Mouse (Mus musculus): ENCODE measurements at regions not wholly inside any gene's neighbourhood (a gene's known extent, or its start where the extent isn't known, plus 50 kb on each side); places are given as distances from the start of the nearest gene placed in this dataset.

DNA sequence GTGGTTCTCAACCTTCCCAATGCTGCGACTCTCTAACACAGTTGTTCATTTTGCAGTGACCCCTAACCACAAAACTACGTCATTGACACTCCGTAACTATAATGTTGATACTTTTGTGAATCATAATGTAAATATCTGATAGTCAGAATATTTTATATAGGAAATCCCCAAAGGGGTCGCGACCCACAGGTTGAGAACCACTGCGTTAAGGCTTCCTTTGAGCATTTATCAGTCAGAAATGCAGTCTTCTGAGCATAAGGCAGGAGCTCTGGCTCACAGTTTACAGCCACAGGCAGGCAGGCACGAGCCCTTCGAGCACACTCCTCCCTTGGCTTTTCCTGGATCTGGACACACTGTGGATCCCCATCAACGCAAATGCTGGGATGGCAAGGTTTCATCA lies 57.0 kb downstream of the Nxnl2 start:
- H3K27me3 ChIP-seq (ENCODE audit: poor library complexity, severe bottlenecking) = no peaks in the 10 kb centered on the region
- H3K9me3 ChIP-seq = no peaks in the 10 kb centered on the region; the same call in 1 of the 2 replicates
- no peak overlapping the region for H3K4me3 ChIP-seq
- H3K4me1 ChIP-seq = peaks cover 46% of the 10 kb centered on the region
- H3K27ac ChIP-seq = peak overlapping the region; percentile 89
- no peaks in the 10 kb centered on the region for H3K36me3 ChIP-seq (replicated peaks)
- no peak for DNase-seq (ENCODE audit: extremely low spot score, low spot score)
- WGBS = 84% methylated on average over 9 of the region's 9 CpGs

DNA sequence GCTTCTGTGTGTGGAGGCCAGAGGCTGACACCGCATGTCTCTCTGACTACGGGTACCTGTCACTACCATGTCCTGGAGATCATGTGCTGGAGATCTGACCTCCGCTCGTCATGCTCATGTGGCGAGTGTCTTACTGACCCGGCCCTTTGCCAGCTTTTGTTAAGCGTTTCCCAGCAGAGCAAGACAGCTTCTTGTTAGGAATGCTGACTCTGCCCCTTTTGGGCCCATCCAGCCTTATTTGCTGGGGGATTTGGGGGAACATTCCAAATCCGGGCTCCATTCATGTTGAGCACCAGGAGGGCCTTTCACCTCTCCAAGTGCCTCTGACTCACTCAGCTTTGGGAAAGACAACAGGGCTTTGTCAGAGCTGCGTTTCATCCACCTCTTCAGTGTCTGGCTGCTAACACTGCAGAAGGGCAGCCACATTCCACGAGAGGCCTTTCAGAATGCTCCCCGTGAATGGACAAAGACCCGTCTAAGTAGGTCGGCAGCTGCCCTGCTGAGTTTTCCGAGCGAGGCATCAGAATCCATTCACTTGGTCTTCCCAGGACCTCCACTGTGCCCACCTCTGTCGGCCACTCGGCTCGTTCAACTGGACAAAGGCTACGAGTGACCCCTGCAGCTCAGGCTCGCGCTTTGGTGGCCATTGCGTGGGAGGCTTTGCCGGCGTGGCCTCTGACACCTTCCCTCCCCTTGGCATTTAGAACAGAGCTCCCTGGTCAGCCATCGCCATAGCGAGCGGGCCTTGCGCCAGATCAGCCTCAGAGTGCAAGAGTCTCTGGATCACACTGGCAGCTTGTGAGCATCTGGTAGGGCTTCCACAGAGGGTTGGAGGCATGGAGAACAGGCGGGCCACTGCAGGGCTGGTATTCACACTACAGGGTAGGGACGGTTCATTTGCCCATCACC lies 58.3 kb downstream of the Nxnl2 start:
- no peaks in the 10 kb centered on the region; the same call in 1 of the 2 replicates for H3K9me3 ChIP-seq
- 21% methylated on average over 30 of the region's 30 CpGs for WGBS
- H3K4me1 ChIP-seq = peaks cover 40% of the 10 kb centered on the region
- peak; percentile 76 for DNase-seq (ENCODE audit: extremely low spot score, low spot score)
- H3K36me3 ChIP-seq (replicated peaks) = no peaks in the 10 kb centered on the region
- no peaks in the 10 kb centered on the region for H3K27me3 ChIP-seq (ENCODE audit: poor library complexity, severe bottlenecking)
- peak overlapping the region; percentile 39 for H3K4me3 ChIP-seq
- peak overlapping the region; percentile 89 for H3K27ac ChIP-seq

DNA sequence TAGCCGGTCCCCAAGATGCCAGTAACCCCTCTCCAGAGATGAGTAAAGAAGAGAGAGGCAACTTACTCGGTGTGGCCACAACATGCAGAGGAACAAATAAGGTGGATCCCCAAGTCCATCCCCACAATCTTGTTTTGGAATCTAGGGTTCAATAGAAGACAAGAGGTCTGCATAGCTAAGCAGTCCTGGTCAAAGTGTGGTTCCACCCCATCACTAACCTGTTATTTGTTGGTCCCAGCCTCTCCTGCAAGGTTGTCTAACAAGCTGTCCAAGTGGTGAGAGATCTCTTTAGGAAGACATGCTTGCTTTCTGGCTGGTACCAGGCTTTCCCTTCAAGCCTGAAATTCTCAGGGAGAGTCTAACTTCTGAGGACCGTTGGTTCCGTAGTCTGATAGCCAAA lies 59.0 kb downstream of the Nxnl2 start:
- 66% methylated on average over 4 of the region's 4 CpGs for WGBS
- DNase-seq (ENCODE audit: extremely low spot score, low spot score) = no peak
- H3K4me3 ChIP-seq = peak overlapping the region; percentile 39; the same call in 1 of the 2 replicates
- no peaks in the 10 kb centered on the region for H3K36me3 ChIP-seq (replicated peaks)
- H3K27ac ChIP-seq = peak overlapping the region; percentile 89
- H3K4me1 ChIP-seq = peaks cover 40% of the 10 kb centered on the region
- H3K9me3 ChIP-seq = no peaks in the 10 kb centered on the region
- H3K27me3 ChIP-seq (ENCODE audit: poor library complexity, severe bottlenecking) = no peaks in the 10 kb centered on the region

DNA sequence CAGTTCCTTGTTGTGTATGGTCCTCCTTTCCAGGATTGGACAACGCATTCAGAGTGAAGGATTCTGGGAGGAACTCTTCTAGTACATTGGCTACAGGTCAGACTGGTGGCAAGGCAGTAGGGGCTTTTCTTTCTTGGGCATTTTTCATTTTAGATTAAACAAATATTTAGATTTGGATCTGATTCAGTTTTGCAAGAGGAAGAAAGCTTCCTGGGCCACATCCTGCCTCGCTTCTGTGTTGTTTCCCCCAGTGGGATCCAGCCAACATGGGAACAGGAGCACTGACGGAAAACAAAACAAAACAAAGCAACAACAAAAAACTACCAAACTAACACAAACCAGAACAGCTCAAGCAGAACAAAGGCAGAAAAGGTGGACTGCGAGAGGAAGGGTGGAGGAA lies 60.8 kb downstream of the Nxnl2 start:
- WGBS = 80% methylated on average over 4 of the region's 4 CpGs
- Histone ChIP-seq H3K4me3 (no peak overlapping the region), H3K27me3 (ENCODE audit: poor library complexity, severe bottlenecking) (no peaks in the 10 kb centered on the region), H3K36me3 (replicated peaks) (no peaks in the 10 kb centered on the region), H3K9me3 (no peaks in the 10 kb centered on the region), H3K27ac (no peak overlapping the region), H3K4me1 (peaks cover 40% of the 10 kb centered on the region)
- DNase-seq (ENCODE audit: extremely low spot score, low spot score) = no peak

DNA sequence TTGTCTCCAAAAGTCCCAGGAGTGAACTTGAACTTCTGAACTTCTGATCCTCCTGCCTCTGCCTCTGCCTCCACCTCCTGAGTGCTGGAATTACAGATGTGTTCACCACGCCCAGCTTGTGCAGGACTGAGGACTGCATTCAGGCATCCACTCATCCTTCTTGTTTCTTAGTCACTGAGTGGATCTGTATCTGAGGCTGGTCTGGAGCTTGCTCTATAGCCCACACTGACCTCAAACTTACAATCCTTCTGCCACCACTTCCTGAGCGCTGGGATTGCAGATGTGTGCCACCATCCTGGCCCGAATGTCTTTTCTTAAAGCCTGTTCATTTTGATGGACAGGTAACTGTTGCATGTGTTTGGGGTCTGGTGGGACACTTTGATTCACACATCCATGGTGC lies 76.6 kb downstream of the Nxnl2 start:
- Histone ChIP-seq H3K4me1 (no peaks in the 10 kb centered on the region), H3K4me3 (no peak overlapping the region), H3K36me3 (replicated peaks) (no peaks in the 10 kb centered on the region), H3K27me3 (ENCODE audit: poor library complexity, severe bottlenecking) (no peaks in the 10 kb centered on the region), H3K9me3 (no peaks in the 10 kb centered on the region), H3K27ac (no peak overlapping the region)
- 87% methylated on average over 3 of the region's 3 CpGs for WGBS
- DNase-seq (ENCODE audit: extremely low spot score, low spot score) = no peak

DNA sequence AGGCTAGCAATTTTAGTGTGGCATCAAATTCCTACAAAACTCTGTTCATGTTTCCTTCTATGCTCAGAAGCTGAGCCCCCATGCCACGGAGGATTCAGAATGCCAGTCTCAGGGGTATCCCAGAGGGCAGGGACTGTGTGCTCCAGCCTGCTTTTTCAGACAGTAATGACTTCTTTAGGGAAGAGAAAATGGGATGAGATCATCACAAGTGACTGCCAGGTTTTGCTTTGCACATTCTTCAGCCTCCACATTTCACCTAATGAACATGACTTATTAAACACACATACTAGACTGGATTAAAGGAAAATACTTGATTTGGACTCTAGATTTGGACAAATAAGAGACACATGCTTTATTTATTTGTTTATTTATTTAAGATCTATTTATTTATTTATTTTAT lies 82.5 kb downstream of the Nxnl2 start:
- H3K4me1 ChIP-seq = peaks cover 5% of the 10 kb centered on the region
- peaks cover 6% of the 10 kb centered on the region; the same call in 1 of the 2 replicates for H3K9me3 ChIP-seq
- H3K27me3 ChIP-seq (ENCODE audit: poor library complexity, severe bottlenecking) = no peaks in the 10 kb centered on the region
- H3K4me3 ChIP-seq = no peak overlapping the region
- no peak overlapping the region for H3K27ac ChIP-seq
- WGBS = 91% methylated on average over 1 of the region's 1 CpGs
- DNase-seq (ENCODE audit: extremely low spot score, low spot score) = no peak
- H3K36me3 ChIP-seq (replicated peaks) = no peaks in the 10 kb centered on the region

DNA sequence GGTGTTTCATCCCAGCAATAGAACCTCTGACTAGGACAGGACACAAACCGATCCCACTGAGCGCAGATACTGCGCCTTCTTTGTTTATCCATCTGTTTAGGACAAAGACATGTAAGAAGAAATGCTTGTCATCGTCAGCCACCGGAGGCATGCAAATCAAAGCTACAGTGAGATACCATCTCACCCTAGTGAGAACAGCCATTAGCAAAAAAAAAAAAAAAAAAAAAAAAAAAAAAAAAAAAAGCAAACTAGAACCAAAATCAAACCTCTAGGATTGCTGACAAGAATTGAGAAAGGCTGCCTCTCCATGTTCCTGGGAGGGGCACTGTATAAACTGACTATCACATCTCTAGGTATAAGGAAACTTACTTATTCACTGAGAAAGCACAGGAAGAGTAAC lies 84.9 kb downstream of the Nxnl2 start:
- WGBS = 94% methylated on average over 5 of the region's 5 CpGs
- no peak overlapping the region for H3K27ac ChIP-seq
- peaks cover 28% of the 10 kb centered on the region for H3K4me1 ChIP-seq
- no peaks in the 10 kb centered on the region for H3K27me3 ChIP-seq (ENCODE audit: poor library complexity, severe bottlenecking)
- H3K4me3 ChIP-seq = no peak overlapping the region
- H3K9me3 ChIP-seq = peaks cover 6% of the 10 kb centered on the region; the same call in 1 of the 2 replicates
- H3K36me3 ChIP-seq (replicated peaks) = no peaks in the 10 kb centered on the region
- no peak for DNase-seq (ENCODE audit: extremely low spot score, low spot score)

DNA sequence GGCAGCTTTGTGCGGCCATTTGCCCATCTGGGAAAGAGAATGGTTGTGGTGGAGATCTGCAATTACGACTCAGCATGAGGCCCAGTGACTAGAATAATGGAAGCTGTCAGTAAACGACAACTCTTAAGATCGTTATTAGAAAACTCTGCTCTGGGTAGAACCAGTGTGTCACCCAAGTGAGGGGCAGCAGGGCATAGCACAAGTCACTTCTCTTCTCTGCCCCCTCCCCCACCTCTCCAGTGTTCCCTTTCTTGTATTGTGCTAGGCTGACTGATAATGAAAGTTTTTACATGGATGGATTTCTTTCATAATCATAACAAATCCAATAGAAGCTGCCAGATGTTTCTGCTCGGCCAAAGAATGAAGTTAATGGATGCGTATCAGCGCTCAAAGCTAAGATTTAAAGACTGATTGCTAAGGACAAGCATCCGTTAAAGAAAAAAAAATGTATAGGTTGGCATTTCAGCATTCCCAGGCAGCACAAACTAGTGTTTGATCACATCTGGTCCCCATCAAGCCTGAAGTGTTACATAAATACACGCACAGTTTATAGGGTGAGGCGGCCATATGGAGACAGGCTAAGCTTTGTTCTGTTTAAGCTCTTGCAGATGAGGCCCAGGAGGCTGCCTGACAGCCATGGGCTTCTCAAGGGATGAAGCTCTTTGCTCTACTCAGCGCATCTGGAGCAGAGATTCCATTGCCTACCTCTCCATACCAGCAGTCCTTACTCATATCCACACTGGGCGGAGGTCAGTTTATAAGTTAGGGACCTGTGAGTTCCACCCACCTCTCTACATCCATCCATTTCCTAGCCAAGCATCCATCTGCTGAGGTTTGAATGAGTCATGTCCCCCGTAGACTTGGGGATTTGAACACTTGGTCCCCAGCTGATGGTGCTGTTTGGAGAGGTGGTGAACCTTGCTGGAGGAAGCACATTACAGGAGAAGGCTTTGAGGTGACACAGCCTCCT lies 88.2 kb downstream of the Nxnl2 start:
- peak; percentile 31 for DNase-seq (ENCODE audit: extremely low spot score, low spot score)
- Histone ChIP-seq H3K27ac (peak overlapping the region; percentile 78), H3K4me3 (no peak overlapping the region), H3K4me1 (peaks cover 46% of the 10 kb centered on the region), H3K36me3 (replicated peaks) (no peaks in the 10 kb centered on the region), H3K27me3 (ENCODE audit: poor library complexity, severe bottlenecking) (no peaks in the 10 kb centered on the region), H3K9me3 (peaks cover 6% of the 10 kb centered on the region; the same call in 1 of the 2 replicates)
- 51% methylated on average over 13 of the region's 13 CpGs for WGBS

DNA sequence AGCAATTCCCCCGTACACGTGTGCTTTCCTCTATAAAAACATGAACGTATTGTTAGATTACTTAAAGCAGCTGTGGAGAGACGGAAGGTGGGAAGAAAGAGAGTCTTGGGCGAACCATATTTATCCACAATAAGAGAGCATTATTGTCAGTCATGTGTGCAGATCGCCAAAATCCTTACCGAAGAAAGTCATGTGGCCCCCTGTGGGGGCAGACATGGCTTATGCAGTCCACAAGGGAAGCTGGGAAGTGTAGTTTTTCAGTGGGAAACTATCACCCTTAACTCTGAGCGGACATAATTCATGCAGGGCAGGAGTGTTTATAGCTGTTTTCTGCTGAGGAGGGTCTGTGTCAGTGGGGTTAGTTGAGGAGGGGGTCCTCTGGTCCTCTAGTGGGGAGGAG lies 90.8 kb downstream of the Nxnl2 start:
- no peaks in the 10 kb centered on the region for H3K36me3 ChIP-seq (replicated peaks)
- peak overlapping the region; percentile 78 for H3K27ac ChIP-seq
- DNase-seq (ENCODE audit: extremely low spot score, low spot score) = no peak
- peaks cover 3% of the 10 kb centered on the region; the same call in 1 of the 2 replicates for H3K9me3 ChIP-seq
- 84% methylated on average over 8 of the region's 8 CpGs for WGBS
- H3K27me3 ChIP-seq (ENCODE audit: poor library complexity, severe bottlenecking) = no peaks in the 10 kb centered on the region
- peaks cover 46% of the 10 kb centered on the region for H3K4me1 ChIP-seq
- no peak overlapping the region for H3K4me3 ChIP-seq

DNA sequence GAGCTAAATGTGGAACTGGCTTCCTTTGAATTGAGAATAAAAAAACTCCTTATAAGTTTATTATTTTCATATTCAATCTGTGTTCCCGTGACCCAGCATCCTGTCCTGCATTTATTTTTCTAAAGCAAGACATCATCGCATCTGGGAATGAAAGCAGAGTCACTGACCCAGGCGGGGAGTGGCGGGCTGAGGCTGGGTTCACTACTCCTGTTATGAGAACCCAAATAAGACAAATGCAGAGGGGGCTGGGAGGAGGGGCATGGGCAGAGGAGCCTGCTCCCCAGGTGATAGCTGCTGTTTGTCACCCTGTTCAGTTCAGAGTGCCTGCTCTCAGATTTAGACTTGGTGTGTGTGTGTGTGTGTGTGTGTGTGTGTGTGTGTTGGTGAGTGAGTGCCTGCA lies 102.0 kb downstream of the Nxnl2 start:
- Histone ChIP-seq H3K27ac (no peak overlapping the region), H3K9me3 (peaks cover 4% of the 10 kb centered on the region; the same call in 1 of the 2 replicates), H3K4me1 (peaks cover 6% of the 10 kb centered on the region; the same call in 1 of the 2 replicates), H3K4me3 (no peak overlapping the region), H3K36me3 (replicated peaks) (no peaks in the 10 kb centered on the region), H3K27me3 (ENCODE audit: poor library complexity, severe bottlenecking) (no peaks in the 10 kb centered on the region)
- WGBS = 84% methylated on average over 4 of the region's 4 CpGs
- no peak for DNase-seq (ENCODE audit: extremely low spot score, low spot score)

DNA sequence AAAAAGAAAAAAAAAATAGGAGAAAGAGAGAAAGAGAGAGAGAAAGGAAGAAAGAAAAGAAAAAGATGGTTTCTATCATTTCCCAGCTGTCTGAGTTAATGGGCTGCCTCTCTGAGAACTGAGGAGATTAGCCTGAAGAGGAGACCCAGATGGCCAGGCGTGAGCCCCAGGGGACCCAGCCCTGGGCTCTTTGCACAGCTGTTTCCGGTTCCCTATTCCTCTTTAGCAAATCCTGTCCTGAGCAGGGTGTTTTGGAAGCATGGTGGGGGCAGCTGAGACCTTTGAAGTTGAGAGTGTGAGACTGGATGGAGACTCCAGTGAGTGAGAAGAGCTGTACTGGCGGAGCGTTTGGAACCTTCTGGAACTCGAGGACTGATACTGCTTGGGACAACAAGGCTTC lies 103.8 kb downstream of the Nxnl2 start:
- DNase-seq (ENCODE audit: extremely low spot score, low spot score) = no peak

DNA sequence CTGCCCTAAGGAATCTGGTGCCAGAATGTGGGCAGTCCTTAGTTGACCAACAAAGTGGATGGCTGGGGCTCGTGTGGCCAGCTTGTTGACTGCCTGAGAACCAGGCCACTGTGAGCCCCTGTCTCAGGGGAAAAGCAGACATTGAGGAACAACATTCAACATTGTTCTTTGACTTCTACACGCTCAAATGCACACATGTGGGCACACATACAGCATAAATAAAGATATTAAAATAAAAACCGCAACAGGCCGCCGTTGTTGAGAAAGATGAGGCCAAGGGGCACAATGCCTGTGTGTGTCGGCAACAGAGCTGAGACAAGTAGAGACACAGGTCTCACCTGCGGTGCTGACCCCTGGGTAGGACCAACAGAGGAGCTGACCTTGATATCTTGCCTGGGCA lies 105.8 kb downstream of the Nxnl2 start:
- Histone ChIP-seq H3K27me3 (ENCODE audit: poor library complexity, severe bottlenecking) (no peaks in the 10 kb centered on the region), H3K27ac (peak overlapping the region; percentile 44; the same call in 1 of the 2 replicates), H3K4me3 (no peak overlapping the region), H3K36me3 (replicated peaks) (no peaks in the 10 kb centered on the region), H3K9me3 (0 out of 2 replicates have a peak, but pooled peaks cover 4% of the 10 kb centered on the region), H3K4me1 (peaks cover 34% of the 10 kb centered on the region)
- no peak for DNase-seq (ENCODE audit: extremely low spot score, low spot score)
- 92% methylated on average over 7 of the region's 7 CpGs for WGBS

More for the DNA sequence above, 103.8 kb downstream of the Nxnl2 start:
- Histone ChIP-seq H3K36me3 (replicated peaks) (no peaks in the 10 kb centered on the region), H3K9me3 (peaks cover 4% of the 10 kb centered on the region; the same call in 1 of the 2 replicates), H3K27ac (peak overlapping the region; percentile 30; the same call in 1 of the 2 replicates), H3K4me1 (peaks cover 20% of the 10 kb centered on the region), H3K4me3 (no peak overlapping the region), H3K27me3 (ENCODE audit: poor library complexity, severe bottlenecking) (no peaks in the 10 kb centered on the region)
- WGBS = 78% methylated on average over 5 of the region's 5 CpGs
